Mouse (Mus musculus) G1E (cell line): ENCODE measurements at regions not wholly inside any gene's neighbourhood (a gene's known extent, or its start where the extent isn't known, plus 50 kb on each side); places are given as distances from the start of the nearest gene placed in this dataset.

ENCODE experiments used
- ATAC-seq: 2 replicates; pipeline ENCODE4 v1.8.0; 2016; ENCODE audit warnings: mild to moderate bottlenecking; ENCODE audit not compliant: insufficient number of reproducible peaks, poor library complexity, low FRiP score, severe bottlenecking; ENCODE audit errors: extremely low read depth
- DNase-seq: peaks from one replicate; pipeline ENCODE4 v3.0.0; 2012; ENCODE audit warnings: low spot score
- H3K27me3 ChIP-seq: 2 replicates; pipeline ENCODE4 v1.6.1; 2012; ENCODE audit warnings: mild to moderate bottlenecking, low read length, inconsistent platforms; ENCODE audit not compliant: insufficient read depth
- H3K36me3 ChIP-seq: replicated peaks from 2 replicates; pipeline ENCODE3; 2012; ENCODE audit warnings: mild to moderate bottlenecking, inconsistent platforms
- H3K4me1 ChIP-seq: 2 replicates; pipeline ENCODE4 v1.6.1; 2012; ENCODE audit warnings: low read depth, low read length, inconsistent platforms, mixed read lengths; ENCODE audit not compliant: insufficient read depth
- H3K4me3 ChIP-seq: 2 replicates; pipeline ENCODE4 v1.5.1; 2012; ENCODE audit warnings: low read depth, mild to moderate bottlenecking, inconsistent platforms, low read length, moderate library complexity, mixed read lengths
- H3K9me3 ChIP-seq: replicated peaks from 2 replicates; pipeline ENCODE4 v1.6.1; 2012; ENCODE audit warnings: inconsistent platforms
- CTCF ChIP-seq: IDR thresholded peaks from 2 replicates; pipeline ENCODE4 v1.5.1; 2012; ENCODE audit warnings: low read depth, low read length, inconsistent platforms, mixed read lengths
- GATA1 ChIP-seq: IDR thresholded peaks from 2 replicates; pipeline ENCODE4 v1.6.1; 2012; ENCODE audit warnings: borderline replicate concordance, low read length, inconsistent platforms, mixed read lengths
- GATA2 ChIP-seq: IDR thresholded peaks from 2 replicates; pipeline ENCODE4 v1.6.1; 2012; ENCODE audit warnings: low read depth, low read length, inconsistent platforms, borderline replicate concordance
- POLR2AphosphoS5 ChIP-seq: IDR thresholded peaks from 2 replicates; pipeline ENCODE4 v1.6.1; 2012; ENCODE audit warnings: low read depth, low read length, inconsistent platforms; ENCODE audit not compliant: insufficient replicate concordance
- TAL1 ChIP-seq: conservative IDR thresholded peaks from 2 replicates; pipeline ENCODE4 v1.6.1; 2012; ENCODE audit warnings: low read depth, low read length, inconsistent platforms, mixed read lengths

- ATAC-seq (peak; percentile 84), DNase-seq (peak; percentile 56)
- H3K9me3 ChIP-seq = no peaks in the 10 kb centered on the region
- no peaks in the 10 kb centered on the region for H3K27me3 ChIP-seq
- H3K4me1 ChIP-seq = peaks cover 66% of the 10 kb centered on the region
- TF ChIP-seq POLR2AphosphoS5 (no peak), TAL1 (peak; percentile 79)
- H3K4me3 ChIP-seq = peak overlapping the region; percentile 55; the same call in 1 of the 2 replicates
- no peaks in the 10 kb centered on the region for H3K36me3 ChIP-seq
Measured at GRCm38 (mm10) chr10:119114653-119115052, 125.2 kb downstream of the Cand1 start.

- H3K36me3 ChIP-seq = no peaks in the 10 kb centered on the region
- H3K27me3 ChIP-seq = no peaks in the 10 kb centered on the region
- H3K4me1 ChIP-seq = peaks cover 86% of the 10 kb centered on the region
- TF ChIP-seq CTCF = no peak
- no peak for TF ChIP-seq GATA2
- H3K4me3 ChIP-seq = no peak overlapping the region; the same call in 1 of the 2 replicates
- no peaks in the 10 kb centered on the region for H3K9me3 ChIP-seq
- ATAC-seq (peak; percentile 52), DNase-seq (no peak)
Measured at GRCm38 (mm10) chr10:119111886-119112285, 128.0 kb downstream of the Cand1 start.

- DNase-seq (no peak), ATAC-seq (no peak)
- Histone ChIP-seq H3K9me3 (no peaks in the 10 kb centered on the region), H3K4me1 (peaks cover 87% of the 10 kb centered on the region), H3K27me3 (no peaks in the 10 kb centered on the region), H3K4me3 (no peak overlapping the region; the same call in 1 of the 2 replicates), H3K36me3 (no peaks in the 10 kb centered on the region)
- TF ChIP-seq POLR2AphosphoS5 = no peak
- no peak for TF ChIP-seq GATA1
Measured at GRCm38 (mm10) chr10:119111409-119111808, 128.4 kb downstream of the Cand1 start.

GRCm38 (mm10) chr10:119110614-119111013 is 129.2 kb downstream of the Cand1 start:
- DNase-seq (no peak), ATAC-seq (no peak)
- no peaks in the 10 kb centered on the region for H3K27me3 ChIP-seq
- no peak overlapping the region for H3K4me3 ChIP-seq
- H3K4me1 ChIP-seq = peaks cover 86% of the 10 kb centered on the region
- no peaks in the 10 kb centered on the region for H3K9me3 ChIP-seq
- H3K36me3 ChIP-seq = no peaks in the 10 kb centered on the region
- TF ChIP-seq CTCF (no peak), TAL1 (no peak), GATA2 (no peak), POLR2AphosphoS5 (no peak), GATA1 (no peak)

- no peak for TF ChIP-seq GATA2
- no peak for TF ChIP-seq GATA1
- TF ChIP-seq CTCF = no peak
- no peak for TF ChIP-seq TAL1
- TF ChIP-seq POLR2AphosphoS5 = no peak
- DNase-seq = no peak
- Histone ChIP-seq H3K36me3 (no peaks in the 10 kb centered on the region), H3K27me3 (no peaks in the 10 kb centered on the region), H3K9me3 (no peaks in the 10 kb centered on the region), H3K4me3 (no peak overlapping the region), H3K4me1 (peaks cover 78% of the 10 kb centered on the region)
- no peak for ATAC-seq
Measured at GRCm38 (mm10) chr10:119109207-119109606, 130.6 kb downstream of the Cand1 start.

GRCm38 (mm10) chr10:119107728-119108127 is 132.1 kb downstream of the Cand1 start:
- ATAC-seq (no peak), DNase-seq (no peak)
- TF ChIP-seq TAL1 (no peak), POLR2AphosphoS5 (no peak), GATA1 (no peak), CTCF (no peak), GATA2 (no peak)
- H3K4me1 ChIP-seq = peaks cover 77% of the 10 kb centered on the region
- no peaks in the 10 kb centered on the region for H3K27me3 ChIP-seq
- no peak overlapping the region for H3K4me3 ChIP-seq
- H3K9me3 ChIP-seq = no peaks in the 10 kb centered on the region
- H3K36me3 ChIP-seq = no peaks in the 10 kb centered on the region

- H3K9me3 ChIP-seq = peaks cover 4% of the 10 kb centered on the region
- H3K36me3 ChIP-seq = no peaks in the 10 kb centered on the region
- no peaks in the 10 kb centered on the region for H3K27me3 ChIP-seq
- peaks cover 66% of the 10 kb centered on the region for H3K4me1 ChIP-seq
- no peak for TF ChIP-seq GATA1
- TF ChIP-seq CTCF = no peak
- TF ChIP-seq TAL1 = no peak
- no peak for TF ChIP-seq GATA2
- H3K4me3 ChIP-seq = no peak overlapping the region
- no peak for DNase-seq
- ATAC-seq = no peak
Measured at GRCm38 (mm10) chr10:119106105-119106504, 133.8 kb downstream of the Cand1 start.
